Mouse (Mus musculus) CH12.LX (cell line): ENCODE results near the gene Golim4.

Experiments
- CHD2 ChIP-seq: IDR thresholded peaks from 2 replicates; pipeline ENCODE4 v1.6.1; 2011; ENCODE audit warnings: low read length, improper control_type of control experiment
- CTCF ChIP-seq, 2 experiments: IDR thresholded peaks in 1 of 2; conservative IDR thresholded peaks in 1 of 2; 2 replicates each; pipeline ENCODE4 v1.5.1; 2011 to 2012; ENCODE audit warnings: low read depth in 2 of 2, low read length in 2 of 2, improper control_type of control experiment in 1 of 2, inconsistent platforms in 1 of 2, mild to moderate bottlenecking in 1 of 2, moderate library complexity in 1 of 2
- EP300 ChIP-seq: IDR thresholded peaks from 2 replicates; pipeline ENCODE4 v1.6.1; 2011; ENCODE audit warnings: low read length, improper control_type of control experiment
- GABPA ChIP-seq: IDR thresholded peaks from 2 replicates; pipeline ENCODE4 v1.6.1; 2012; ENCODE audit warnings: low read depth, low read length, improper control_type of control experiment, inconsistent platforms; ENCODE audit not compliant: insufficient replicate concordance
- MAX ChIP-seq: IDR thresholded peaks from 2 replicates; pipeline ENCODE4 v1.6.1; 2011; ENCODE audit warnings: low read length, improper control_type of control experiment
- MYC ChIP-seq: IDR thresholded peaks from 2 replicates; pipeline ENCODE4 v1.6.1; 2011; ENCODE audit warnings: low read depth, mild to moderate bottlenecking, improper control_type of control experiment, low read length
- POLR2AphosphoS2 ChIP-seq: IDR thresholded peaks from 2 replicates; pipeline ENCODE4 v1.6.1; 2011; ENCODE audit warnings: low read depth, low read length, improper control_type of control experiment
- TBP ChIP-seq: conservative IDR thresholded peaks from 2 replicates; pipeline ENCODE4 v1.6.1; 2011; ENCODE audit warnings: low read depth, low read length, improper control_type of control experiment
- UBTF ChIP-seq: IDR thresholded peaks from 2 replicates; pipeline ENCODE4 v1.6.1; 2012; ENCODE audit warnings: low read depth, mild to moderate bottlenecking, inconsistent platforms, low read length, improper control_type of control experiment, moderate library complexity
- USF1 ChIP-seq: IDR thresholded peaks from 2 replicates; pipeline ENCODE4 v1.6.1; 2014; ENCODE audit warnings: low read depth, mild to moderate bottlenecking, inconsistent platforms, low read length, improper control_type of control experiment
- USF2 ChIP-seq: conservative IDR thresholded peaks from 2 replicates; pipeline ENCODE4 v1.6.1; 2011; ENCODE audit warnings: low read depth, low read length, improper control_type of control experiment

GRCm38 (mm10) chr3:75956551-75957302, at the start of gene Golim4:
- TF ChIP-seq USF2 (no peak), MAX (no peak), CTCF (conservative IDR thresholded peaks at IDR 0.05 in 1 of 2, IDR thresholded peaks at IDR 0.05 in 1 of 2; ENCODE audit: low read depth in 2 of 2, low read length in 2 of 2) (no peak), GABPA (no peak), CHD2 (no peak), UBTF (no peak), USF1 (no peak), EP300 (no peak), TBP (no peak), POLR2AphosphoS2 (no peak), MYC (no peak)
